Mouse (Mus musculus) forebrain, embryonic 10.5 days (tissue): ENCODE data around the gene Eef1akmt1. TPM values are rescaled to one million over a fixed set of nuclear protein-coding genes. Genes with fewer than 3 reads are reported as not detected.
A peak's percentile ranks its signal among the peaks of the same experiment; 100 is the strongest.

Experiments
- DNase-seq: peaks from one replicate; pipeline ENCODE4 v3.0.0-alpha.2; 2017; ENCODE audit warnings: low spot score; ENCODE audit errors: extremely low spot score
- H3K27ac ChIP-seq: fragments of 300-500 bp; sonication (generic); 2 replicates; pipeline ENCODE4 v1.5.1; 2016; ENCODE audit warnings: mild to moderate bottlenecking
- H3K27me3 ChIP-seq: fragments of 300-500 bp; sonication (generic); 2 replicates; pipeline ENCODE4 v1.6.1; 2016; ENCODE audit warnings: mild to moderate bottlenecking; ENCODE audit not compliant: poor library complexity, severe bottlenecking
- H3K36me3 ChIP-seq: fragments of 300-500 bp; sonication (generic); replicated peaks from 2 replicates; pipeline ENCODE4 v1.6.1; 2016; ENCODE audit warnings: mild to moderate bottlenecking, moderate library complexity
- H3K4me1 ChIP-seq: fragments of 300-500 bp; sonication (generic); 2 replicates; pipeline ENCODE4 v1.6.1; 2016
- H3K4me3 ChIP-seq: fragments of 300-500 bp; sonication (generic); 2 replicates; pipeline ENCODE4 v1.5.1; 2016; ENCODE audit warnings: mild to moderate bottlenecking, moderate library complexity
- H3K9me3 ChIP-seq: fragments of 300-500 bp; sonication (generic); 2 replicates; pipeline ENCODE4 v1.6.1; 2016; ENCODE audit warnings: mild to moderate bottlenecking, moderate library complexity
- WGBS: fragments of 180-500 bp; shearing (Covaris S2); methylation state at CpG from one replicate; pipeline ENCODE4 v1.1.7; 2016; 5-methylcytosine and 5-hydroxymethylcytosine counted together
- polyA plus RNA-seq: library from polyadenylated mRNA; unstranded; fragments of >200 nt; fragmentation: Nextera tagmentation; extraction: Ambion mirVana; gene quantifications from 2 replicates; pipeline ENCODE4 v1.2.1, GENCODE M21; 2016

The Eef1akmt1 gene
- polyA plus RNA-seq, 1 experiment from 2014 or later: 99.0 TPM

DNA sequence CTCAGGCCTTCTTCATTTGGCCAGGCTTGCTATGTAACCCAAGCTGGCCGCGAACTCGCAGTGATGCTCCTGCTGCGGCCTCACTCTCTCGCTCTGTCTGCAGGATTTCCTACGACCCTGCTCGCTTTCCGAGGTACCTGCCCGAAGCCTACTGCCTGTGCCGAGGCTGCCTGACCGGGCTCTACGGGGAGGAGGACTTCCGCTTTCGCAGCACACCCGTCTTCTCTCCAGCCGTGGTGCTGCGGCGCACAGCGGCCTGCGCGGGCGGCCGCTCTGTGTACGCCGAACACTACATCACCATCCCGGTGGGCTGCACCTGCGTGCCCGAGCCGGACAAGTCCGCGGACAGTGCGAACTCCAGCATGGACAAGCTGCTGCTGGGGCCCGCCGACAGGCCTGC lies 29.2 kb downstream of the Eef1akmt1 start:
- H3K27me3 ChIP-seq: peaks cover 67% of the 10 kb centered on the region
- 31% methylated on average over 34 of the region's 34 CpGs for whole genome bisulfite sequencing
- H3K4me3 ChIP-seq: peak overlapping the region; percentile 40
- 0 out of 2 replicates have a peak, but pooled peaks cover 4% of the 10 kb centered on the region for H3K9me3 ChIP-seq
- no peak for DNase-seq
- H3K36me3 ChIP-seq: 0 out of 2 replicates have a peak, but pooled peaks cover 1% of the 10 kb centered on the region
- peak overlapping the region; percentile 58; the same call in 1 of the 2 replicates for H3K27ac ChIP-seq
- H3K4me1 ChIP-seq: peaks cover 26% of the 10 kb centered on the region

DNA sequence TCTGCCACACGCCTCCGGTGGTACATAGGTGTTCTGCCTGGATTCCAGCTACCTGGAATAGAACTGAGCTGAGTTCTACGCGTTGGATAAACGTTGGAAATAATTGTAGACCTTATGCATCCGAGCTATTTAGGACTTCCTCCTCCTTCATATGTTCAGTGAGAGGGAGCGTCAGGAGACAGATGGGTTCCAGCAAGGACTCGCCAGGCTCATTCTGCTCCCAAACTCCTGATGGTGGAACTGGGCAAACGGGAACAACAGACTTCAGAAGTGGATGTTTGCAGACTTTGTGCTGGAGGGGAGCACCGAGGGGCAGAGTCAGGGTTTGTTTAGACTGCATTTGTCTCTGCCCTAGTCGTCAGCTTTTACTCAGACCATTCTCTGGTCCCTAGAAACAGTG lies 30.7 kb downstream of the Eef1akmt1 start:
- 87% methylated on average over 11 of the region's 11 CpGs for WGBS
- Histone ChIP-seq H3K27ac (no peak overlapping the region), H3K27me3 (peaks cover 83% of the 10 kb centered on the region), H3K4me3 (no peak overlapping the region), H3K4me1 (peaks cover 24% of the 10 kb centered on the region), H3K9me3 (0 out of 2 replicates have a peak, but pooled peaks cover 4% of the 10 kb centered on the region), H3K36me3 (no peaks in the 10 kb centered on the region)
- no peak for DNase-seq

GRCm38 (mm10) chr14:57537261-57538015 lies 34.0 kb downstream of the Eef1akmt1 start:
- H3K36me3 ChIP-seq: no peaks in the 10 kb centered on the region
- H3K27ac ChIP-seq: 0 out of 2 replicates have a peak overlapping the region, but pooled peaks have one; percentile 12
- H3K9me3 ChIP-seq: 0 out of 2 replicates have a peak, but pooled peaks cover 4% of the 10 kb centered on the region
- peak; percentile 39 for DNase-seq
- H3K27me3 ChIP-seq: peaks cover 96% of the 10 kb centered on the region
- peak overlapping the region; percentile 21; the same call in 1 of the 2 replicates for H3K4me3 ChIP-seq
- 8% methylated on average over 16 of the region's 16 CpGs for WGBS
- peaks cover 39% of the 10 kb centered on the region for H3K4me1 ChIP-seq

- peaks cover 93% of the 10 kb centered on the region for H3K27me3 ChIP-seq
- H3K27ac ChIP-seq: 0 out of 2 replicates have a peak overlapping the region, but pooled peaks have one; percentile 12
- peak overlapping the region; percentile 21; the same call in 1 of the 2 replicates for H3K4me3 ChIP-seq
- no peaks in the 10 kb centered on the region for H3K36me3 ChIP-seq
- 25% methylated on average over 9 of the region's 9 CpGs for WGBS
- DNase-seq: no peak
- peaks cover 33% of the 10 kb centered on the region for H3K4me1 ChIP-seq
- H3K9me3 ChIP-seq: no peaks in the 10 kb centered on the region
These were observed 34.6 kb downstream of the Eef1akmt1 start for GRCm38 (mm10) chr14:57536820-57537219.

- Histone ChIP-seq H3K27ac (no peak overlapping the region), H3K27me3 (peaks cover 86% of the 10 kb centered on the region), H3K9me3 (no peaks in the 10 kb centered on the region), H3K36me3 (no peaks in the 10 kb centered on the region), H3K4me3 (no peak overlapping the region), H3K4me1 (peaks cover 33% of the 10 kb centered on the region)
- 86% methylated on average over 6 of the region's 6 CpGs for WGBS
- DNase-seq: no peak
These were observed 35.8 kb downstream of the Eef1akmt1 start for GRCm38 (mm10) chr14:57535646-57536045.

DNA sequence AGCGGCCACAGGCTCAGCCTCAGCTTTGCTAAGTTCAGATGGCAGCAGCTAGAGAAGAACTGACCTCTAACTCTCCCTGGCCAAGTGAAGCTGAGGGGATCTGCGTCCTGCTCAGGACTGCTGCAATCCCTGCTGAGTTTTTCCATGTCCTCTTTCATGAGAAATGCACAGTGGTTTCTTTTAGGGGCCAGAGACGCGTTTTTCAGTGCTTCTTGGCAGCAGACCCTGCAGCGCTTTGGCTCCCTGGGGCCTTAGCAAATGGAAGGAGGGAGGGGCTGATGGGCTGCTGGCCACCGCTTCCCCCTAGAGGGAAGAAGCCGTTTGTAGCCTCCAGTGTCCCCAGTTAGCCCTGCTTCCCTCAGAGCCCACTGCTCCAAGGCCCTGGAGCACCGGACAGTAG lies 36.5 kb downstream of the Eef1akmt1 start:
- no peak overlapping the region for H3K4me3 ChIP-seq
- 10% methylated on average over 8 of the region's 8 CpGs for WGBS
- peaks cover 80% of the 10 kb centered on the region for H3K27me3 ChIP-seq
- H3K4me1 ChIP-seq: peaks cover 34% of the 10 kb centered on the region
- no peaks in the 10 kb centered on the region for H3K9me3 ChIP-seq
- no peak for DNase-seq
- 0 out of 2 replicates have a peak overlapping the region, but pooled peaks have one; percentile 35 for H3K27ac ChIP-seq
- H3K36me3 ChIP-seq: no peaks in the 10 kb centered on the region

GRCm38 (mm10) chr14:57534346-57534745 lies 37.1 kb downstream of the Eef1akmt1 start:
- H3K36me3 ChIP-seq: no peaks in the 10 kb centered on the region
- H3K4me3 ChIP-seq: no peak overlapping the region
- DNase-seq: no peak
- H3K27ac ChIP-seq: 0 out of 2 replicates have a peak overlapping the region, but pooled peaks have one; percentile 5
- no peaks in the 10 kb centered on the region for H3K9me3 ChIP-seq
- 7% methylated on average over 5 of the region's 5 CpGs for WGBS
- peaks cover 40% of the 10 kb centered on the region for H3K4me1 ChIP-seq
- H3K27me3 ChIP-seq: peaks cover 80% of the 10 kb centered on the region

GRCm38 (mm10) chr14:57533841-57534240 lies 37.6 kb downstream of the Eef1akmt1 start:
- peaks cover 80% of the 10 kb centered on the region for H3K27me3 ChIP-seq
- DNase-seq: no peak
- WGBS: 17% methylated on average over 11 of the region's 11 CpGs

DNA sequence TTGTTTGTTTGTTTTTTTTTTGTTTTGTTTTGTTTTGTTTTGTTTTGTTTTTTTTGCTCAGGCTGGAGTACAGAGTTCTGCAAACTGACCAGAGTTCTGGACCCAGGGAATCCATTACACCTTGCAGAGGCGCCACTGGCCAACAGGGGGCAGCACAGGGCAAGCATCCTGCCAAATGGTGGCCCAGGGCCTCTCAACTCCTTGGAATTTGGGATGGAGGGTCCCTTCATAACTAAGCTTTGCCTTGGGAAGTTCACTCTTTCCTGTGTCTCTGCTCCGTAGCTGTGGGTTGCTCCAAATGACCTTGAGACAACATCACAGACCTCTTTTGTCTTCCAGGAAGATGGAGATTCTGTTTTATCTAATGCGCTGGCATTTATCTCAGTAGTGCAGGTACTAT lies 38.2 kb downstream of the Eef1akmt1 start:
- peak; percentile 57 for DNase-seq
- peaks cover 80% of the 10 kb centered on the region for H3K27me3 ChIP-seq
- no peaks in the 10 kb centered on the region for H3K36me3 ChIP-seq
- H3K4me3 ChIP-seq: no peak overlapping the region
- 38% methylated on average over 3 of the region's 3 CpGs for WGBS
- H3K27ac ChIP-seq: no peak overlapping the region
- peaks cover 43% of the 10 kb centered on the region for H3K4me1 ChIP-seq
- no peaks in the 10 kb centered on the region for H3K9me3 ChIP-seq

More at GRCm38 (mm10) chr14:57533841-57534240, 37.6 kb downstream of the Eef1akmt1 start:
- Histone ChIP-seq H3K9me3 (no peaks in the 10 kb centered on the region), H3K36me3 (no peaks in the 10 kb centered on the region), H3K4me3 (no peak overlapping the region), H3K27ac (0 out of 2 replicates have a peak overlapping the region, but pooled peaks have one; percentile 5), H3K4me1 (peaks cover 44% of the 10 kb centered on the region)

- no peaks in the 10 kb centered on the region for H3K9me3 ChIP-seq
- H3K4me3 ChIP-seq: no peak overlapping the region
- H3K27ac ChIP-seq: no peak overlapping the region
- no peaks in the 10 kb centered on the region for H3K36me3 ChIP-seq
- DNase-seq: no peak
- WGBS: 88% methylated on average over 3 of the region's 3 CpGs
- H3K27me3 ChIP-seq: peaks cover 80% of the 10 kb centered on the region
- peaks cover 37% of the 10 kb centered on the region for H3K4me1 ChIP-seq
These were observed 38.8 kb downstream of the Eef1akmt1 start for GRCm38 (mm10) chr14:57532577-57532976.

GRCm38 (mm10) chr14:57529786-57530515 lies 41.5 kb downstream of the Eef1akmt1 start:
- no peak for DNase-seq
- no peaks in the 10 kb centered on the region for H3K36me3 ChIP-seq
- 66% methylated on average over 5 of the region's 5 CpGs for WGBS

DNA sequence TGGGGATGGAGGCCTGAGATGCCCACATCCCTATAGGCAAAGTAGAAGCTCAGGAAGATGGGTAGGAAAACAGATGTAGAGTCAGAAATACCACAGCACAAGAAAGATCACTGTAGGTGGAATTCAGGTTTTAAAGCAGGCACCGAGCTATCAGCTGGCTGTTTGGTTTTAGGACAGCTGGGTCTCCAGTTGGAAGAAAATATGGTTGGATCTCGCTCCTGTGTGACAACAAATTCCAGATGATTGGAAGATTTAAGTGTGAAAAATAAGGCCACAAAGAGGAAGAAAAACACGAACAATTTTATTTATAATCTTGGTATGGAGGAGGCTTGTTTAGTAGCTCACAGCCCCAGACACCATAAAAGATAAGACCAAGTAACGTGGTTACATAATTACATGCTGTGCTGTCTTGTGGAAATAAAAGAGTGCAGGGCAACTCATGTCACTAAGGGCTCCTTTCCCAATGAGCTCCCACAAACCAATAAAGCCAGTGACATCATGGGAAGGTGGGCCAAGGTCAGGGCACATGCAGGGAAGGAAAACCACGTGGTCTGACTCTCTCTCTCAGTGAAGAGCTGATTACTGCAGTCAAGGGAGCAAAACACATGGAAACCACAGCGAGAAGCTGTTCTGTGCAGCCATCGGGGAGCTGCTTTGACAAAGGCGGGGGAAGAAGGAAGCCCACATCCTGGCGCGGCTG lies 42.2 kb downstream of the Eef1akmt1 start:
- H3K4me3 ChIP-seq: no peak overlapping the region
- H3K27me3 ChIP-seq: peaks cover 77% of the 10 kb centered on the region
- H3K36me3 ChIP-seq: no peaks in the 10 kb centered on the region
- peaks cover 34% of the 10 kb centered on the region for H3K4me1 ChIP-seq
- H3K27ac ChIP-seq: no peak overlapping the region
- WGBS: 69% methylated on average over 10 of the region's 10 CpGs
- no peaks in the 10 kb centered on the region for H3K9me3 ChIP-seq
- DNase-seq: no peak

More at GRCm38 (mm10) chr14:57529786-57530515, 41.5 kb downstream of the Eef1akmt1 start:
- Histone ChIP-seq H3K27ac (no peak overlapping the region), H3K4me3 (no peak overlapping the region), H3K27me3 (peaks cover 79% of the 10 kb centered on the region), H3K4me1 (peaks cover 35% of the 10 kb centered on the region), H3K9me3 (no peaks in the 10 kb centered on the region)
